Mouse (Mus musculus) E14TG2a.4 (cell line): Measurements from ENCODE around the gene Cbx6.
A peak's percentile ranks its signal among the peaks of the same experiment; 100 is the strongest.

ENCODE experiments used
- H3K27me3 ChIP-seq: 2 replicates; pipeline ENCODE4 v1.6.1; 2014; ENCODE audit warnings: low read length, control low read depth; ENCODE audit not compliant: insufficient read depth
- H3K36me3 ChIP-seq: 2 replicates; pipeline ENCODE4 v1.6.1; 2014; ENCODE audit warnings: low read length, control low read depth; ENCODE audit not compliant: insufficient read depth
- H3K4me1 ChIP-seq: replicated peaks from 2 replicates; pipeline ENCODE4 v1.6.1; 2014; ENCODE audit warnings: low read depth, low read length, control low read depth
- H3K4me3 ChIP-seq: replicated peaks from 2 replicates; pipeline ENCODE4 v1.5.1; 2014; ENCODE audit warnings: mild to moderate bottlenecking, low read length
- H3K9me3 ChIP-seq: 2 replicates; pipeline ENCODE4 v1.6.1; 2014; ENCODE audit warnings: low read length, control low read depth
- CTCF ChIP-seq: conservative IDR thresholded peaks from 2 replicates; pipeline ENCODE4 v1.5.1; 2014; ENCODE audit warnings: low read length
- NANOG ChIP-seq: IDR thresholded peaks from 2 replicates; pipeline ENCODE4 v1.6.1; 2014; ENCODE audit warnings: borderline replicate concordance, low read length, mixed read lengths
- POU5F1 ChIP-seq: IDR thresholded peaks from 2 replicates; pipeline ENCODE4 v1.6.1; 2014; ENCODE audit warnings: low read length, borderline replicate concordance

Gene Cbx6

GRCm38 (mm10) chr15:79790111-79790510, 44.4 kb downstream of the Cbx6 start:
- Histone ChIP-seq H3K9me3 (no peaks in the 10 kb centered on the region), H3K27me3 (peaks cover 49% of the 10 kb centered on the region), H3K36me3 (no peaks in the 10 kb centered on the region), H3K4me3 (0 out of 2 replicates have a peak overlapping the region, but pooled peaks have one; percentile 39), H3K4me1 (peaks cover 48% of the 10 kb centered on the region)
- TF ChIP-seq NANOG (no peak), CTCF (no peak), POU5F1 (no peak)

- peaks cover 56% of the 10 kb centered on the region for H3K27me3 ChIP-seq
- no peak overlapping the region for H3K4me3 ChIP-seq
- H3K36me3 ChIP-seq = no peaks in the 10 kb centered on the region
- TF ChIP-seq NANOG (no peak), POU5F1 (no peak), CTCF (no peak)
- no peaks in the 10 kb centered on the region for H3K9me3 ChIP-seq
- H3K4me1 ChIP-seq = peaks cover 33% of the 10 kb centered on the region
These were observed 46.7 kb downstream of the Cbx6 start for GRCm38 (mm10) chr15:79787815-79788214.

GRCm38 (mm10) chr15:79785056-79785455, 49.4 kb downstream of the Cbx6 start:
- no peak for TF ChIP-seq CTCF
- no peak for TF ChIP-seq NANOG
- no peak for TF ChIP-seq POU5F1

GRCm38 (mm10) chr15:79777749-79778148, 56.7 kb downstream of the Cbx6 start, which contains the start of gene Dnal4:
Gene Dnal4, minus strand, starts transcription at chr15:79777849.
- peaks cover 30% of the 10 kb centered on the region for H3K4me1 ChIP-seq
- H3K27me3 ChIP-seq = peaks cover 11% of the 10 kb centered on the region
- H3K36me3 ChIP-seq = no peaks in the 10 kb centered on the region
- TF ChIP-seq POU5F1 = no peak
- TF ChIP-seq NANOG = no peak
- TF ChIP-seq CTCF = no peak
- no peak within 1 kb of the TSS for H3K4me3 ChIP-seq
- H3K9me3 ChIP-seq = no peaks in the 10 kb centered on the region

More at GRCm38 (mm10) chr15:79785056-79785455, 49.4 kb downstream of the Cbx6 start:
- H3K27me3 ChIP-seq = peaks cover 56% of the 10 kb centered on the region
- no peaks in the 10 kb centered on the region for H3K9me3 ChIP-seq
- no peaks in the 10 kb centered on the region for H3K36me3 ChIP-seq
- no peak overlapping the region for H3K4me3 ChIP-seq
- peaks cover 19% of the 10 kb centered on the region for H3K4me1 ChIP-seq

DNA sequence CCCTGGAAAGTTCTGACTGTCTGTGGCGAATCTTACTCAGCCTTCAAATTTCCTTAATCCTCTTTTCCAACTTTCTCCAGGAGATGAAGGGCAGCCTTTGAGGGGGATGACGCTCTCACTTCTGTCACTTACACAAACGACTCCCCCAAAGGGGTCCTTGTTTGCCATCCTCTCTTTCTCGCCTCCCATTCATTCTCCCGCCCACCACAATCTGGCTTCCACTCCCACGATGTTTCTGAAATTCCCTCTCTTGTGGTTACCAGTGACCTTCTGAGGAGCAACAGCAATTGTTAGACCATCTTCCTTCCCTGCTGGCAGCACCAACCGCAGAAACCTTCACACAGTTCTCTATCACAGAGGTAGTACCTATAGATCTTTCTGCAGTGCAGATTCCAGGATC, 58.8 kb downstream of the Cbx6 start:
- H3K9me3 ChIP-seq = no peaks in the 10 kb centered on the region
- peaks cover 42% of the 10 kb centered on the region for H3K4me1 ChIP-seq
- TF ChIP-seq CTCF (no peak), POU5F1 (no peak), NANOG (no peak)
- no peaks in the 10 kb centered on the region for H3K27me3 ChIP-seq
- no peak overlapping the region for H3K4me3 ChIP-seq
- no peaks in the 10 kb centered on the region for H3K36me3 ChIP-seq

DNA sequence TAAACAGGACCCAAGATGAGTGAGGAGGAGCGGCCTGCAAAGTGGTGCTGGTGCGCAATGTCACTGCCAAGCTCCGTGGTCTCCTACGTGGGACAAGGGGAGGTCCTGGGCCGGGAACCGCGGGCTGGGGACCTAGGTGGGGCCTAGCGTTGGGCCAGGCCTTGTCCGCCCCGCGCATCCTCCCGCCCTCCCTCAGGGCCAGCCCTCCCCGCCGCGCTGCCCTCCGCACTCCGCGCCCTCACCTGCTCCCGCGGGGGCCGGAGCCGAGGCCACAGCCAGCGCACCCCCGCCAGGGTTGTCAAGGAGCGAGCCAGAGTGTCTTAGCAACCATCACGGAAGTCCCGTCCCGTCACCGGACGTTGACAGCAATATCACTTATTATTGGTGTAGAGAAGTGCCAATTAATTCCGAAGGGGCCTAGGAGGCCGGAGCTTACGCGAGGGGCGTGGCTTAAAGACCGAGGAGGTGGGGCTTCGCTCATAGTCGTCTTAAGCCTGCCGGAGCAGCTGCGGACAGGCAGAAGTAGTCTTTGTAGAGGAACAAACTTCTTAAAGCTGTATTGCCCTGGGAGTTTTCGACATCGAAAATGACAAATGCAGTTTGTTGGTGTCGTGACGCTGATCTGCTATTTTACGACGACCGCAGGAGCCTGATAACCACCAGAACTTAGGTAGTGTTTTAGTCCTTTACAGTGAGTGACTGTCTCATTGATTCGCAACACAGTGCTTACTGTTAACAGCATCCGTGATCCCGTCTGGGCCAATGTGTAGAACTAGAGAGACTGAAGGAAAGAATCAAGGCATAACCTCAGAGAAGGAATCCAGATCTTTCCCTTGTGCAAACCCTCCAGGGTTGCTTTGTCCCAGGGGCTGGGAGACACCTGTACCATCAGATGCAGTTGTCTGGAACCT, 60.1 kb downstream of the Cbx6 start:
- H3K4me1 ChIP-seq = peaks cover 52% of the 10 kb centered on the region
- H3K36me3 ChIP-seq = no peaks in the 10 kb centered on the region
- peak overlapping the region; percentile 91 for H3K4me3 ChIP-seq
- H3K9me3 ChIP-seq = no peaks in the 10 kb centered on the region
- no peaks in the 10 kb centered on the region for H3K27me3 ChIP-seq
- TF ChIP-seq CTCF (no peak), POU5F1 (no peak), NANOG (no peak)
